Mouse (Mus musculus) gastrocnemius, adult 2 months (tissue): ENCODE data around the gene Tinagl1. TPM values are rescaled to one million over a fixed set of nuclear protein-coding genes. Genes with fewer than 3 reads are reported as not detected.

ENCODE experiments used
- DNase-seq: peaks from one replicate; pipeline ENCODE4 v3.0.0; 2022
- H3K27ac ChIP-seq: fragments of 200-600 bp; 2 replicates; pipeline ENCODE4 v1.8.1; 2022; ENCODE audit warnings: mild to moderate bottlenecking
- H3K4me3 ChIP-seq: fragments of 200-600 bp; 2 replicates; pipeline ENCODE4 v1.8.1; 2022; ENCODE audit warnings: mild to moderate bottlenecking, moderate library complexity
- CTCF ChIP-seq: fragments of 200-600 bp; IDR thresholded peaks from 2 replicates; pipeline ENCODE4 v1.8.1; 2022; ENCODE audit warnings: antibody characterized with exemption, mild to moderate bottlenecking, moderate library complexity
- intact Hi-C: fragments of 180-260 bp; cut with DNase I; formaldehyde crosslinking; loops from one replicate; pipeline ENCODE4 v1.15.1; 2025
- total RNA-seq, 2 experiments: library from RNA; stranded (reverse); gene quantifications; 2 replicates each; pipeline ENCODE4 v1.2.3; 2021

The Tinagl1 gene
- total RNA-seq, 2 experiments from 2014 or later, result 18.7 to 45.2 TPM

DNA sequence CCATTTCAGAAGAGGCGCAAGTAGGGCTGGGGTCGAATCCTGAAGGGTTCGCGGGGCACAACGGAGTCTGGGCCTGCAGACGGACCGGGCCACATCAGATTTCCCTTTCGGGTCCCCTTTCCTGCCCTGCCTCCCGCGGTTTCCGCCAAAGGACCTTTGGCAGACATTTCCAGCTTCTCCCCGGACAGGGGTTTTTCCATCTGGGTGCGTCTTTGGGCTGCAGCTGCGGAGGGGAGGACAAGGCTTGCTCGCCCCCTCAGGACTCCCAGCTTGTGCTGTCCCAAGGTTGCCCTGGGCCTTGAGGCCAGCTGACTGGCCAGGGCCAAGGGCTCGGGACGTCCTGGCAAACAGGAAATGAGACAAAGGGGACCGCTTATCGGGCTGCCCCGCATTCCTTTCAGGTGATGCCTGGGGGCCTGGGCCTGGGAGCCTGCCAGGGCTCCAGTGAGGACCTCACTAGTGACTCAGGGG lies 11.5 kb downstream of the Tinagl1 start:
- Histone ChIP-seq H3K27ac (peak overlapping the region; percentile 80), H3K4me3 (peak overlapping the region; percentile 59)
- no peak for TF ChIP-seq CTCF
- DNase-seq, result peak; percentile 57
- intact Hi-C loops, result no loop called here

DNA sequence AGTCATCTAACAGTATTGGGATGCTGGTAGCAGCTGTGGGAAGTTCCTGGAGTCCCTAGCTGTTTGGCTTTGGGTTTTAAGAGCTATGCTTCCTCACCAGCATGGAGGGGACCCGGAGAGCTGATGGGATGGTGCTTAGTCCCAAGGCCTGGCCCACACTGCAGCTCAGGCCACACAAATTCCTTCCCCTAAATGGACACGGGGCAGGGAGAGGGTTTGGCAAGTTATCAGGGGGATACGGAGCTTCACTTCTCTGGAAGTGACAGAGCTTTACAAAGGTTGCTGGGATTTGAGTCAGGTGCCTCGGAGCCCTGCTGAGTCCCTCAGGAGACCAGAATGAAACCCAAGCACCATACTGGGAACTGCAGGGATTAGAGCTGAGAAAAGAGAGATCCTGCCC lies 13.6 kb downstream of the Tinagl1 start:
- intact Hi-C loops, result no loop called here
- DNase-seq, result no peak
- H3K4me3 ChIP-seq, result no peak overlapping the region
- peak overlapping the region; percentile 35 for H3K27ac ChIP-seq
- TF ChIP-seq CTCF, result no peak

DNA sequence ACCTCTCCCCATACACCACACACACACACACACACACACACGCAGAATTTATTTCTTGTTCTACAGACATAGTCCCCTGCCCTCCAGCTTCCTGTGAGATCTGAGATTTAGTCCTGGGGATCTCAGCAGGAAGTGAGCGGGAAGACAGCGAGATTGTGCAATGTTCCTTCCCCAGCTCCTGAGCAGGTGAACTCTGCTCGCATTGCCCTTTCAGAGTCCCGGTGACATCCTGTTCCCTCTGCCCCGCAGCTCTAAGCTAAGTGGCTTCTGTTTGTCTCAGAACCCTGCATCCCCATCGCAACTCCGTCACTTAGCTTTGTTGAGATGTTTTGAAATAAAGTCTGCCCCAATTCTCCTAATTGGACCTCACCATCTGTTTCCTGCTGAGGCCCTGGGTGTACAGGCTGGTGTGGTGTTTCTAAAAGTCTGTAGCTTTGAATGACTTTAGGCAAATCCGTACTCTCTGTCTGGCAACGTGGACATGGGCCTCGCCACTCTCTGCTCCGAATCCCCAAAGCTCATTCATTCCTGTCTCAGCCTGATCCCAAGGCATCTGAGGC lies 18.0 kb downstream of the Tinagl1 start:
- H3K4me3 ChIP-seq, result no peak overlapping the region
- intact Hi-C loops, result no loop called here
- no peak for TF ChIP-seq CTCF
- no peak overlapping the region for H3K27ac ChIP-seq
- no peak for DNase-seq

- Histone ChIP-seq H3K27ac (no peak overlapping the region), H3K4me3 (no peak overlapping the region)
- intact Hi-C loops, result no loop called here
- no peak for TF ChIP-seq CTCF
- no peak for DNase-seq
Measured at GRCm38 (mm10) chr4:130154250-130154649, 20.7 kb downstream of the Tinagl1 start.

DNA sequence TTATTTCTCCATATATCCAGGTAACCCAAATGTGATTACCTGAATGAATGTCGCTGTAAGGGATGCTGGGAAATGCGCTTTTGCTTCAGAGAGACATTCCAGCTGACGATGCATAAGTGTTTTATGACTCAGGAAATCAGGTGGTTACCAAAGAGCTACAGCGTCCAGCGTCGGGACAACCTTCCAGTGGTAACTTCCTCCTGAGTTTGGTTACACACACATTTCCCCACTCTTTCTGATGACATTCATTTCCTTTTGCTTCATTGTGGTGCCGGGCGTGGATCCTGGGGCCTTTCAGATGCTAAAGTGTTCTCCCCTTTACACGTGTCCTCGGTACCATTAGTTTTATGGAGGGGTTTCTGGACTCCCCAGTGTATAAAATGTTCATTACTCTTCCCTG lies 26.5 kb downstream of the Tinagl1 start:
- intact Hi-C loops, result no loop called here
- no peak for DNase-seq
- no peak overlapping the region for H3K27ac ChIP-seq
- TF ChIP-seq CTCF, result no peak
- H3K4me3 ChIP-seq, result no peak overlapping the region

- no peak for TF ChIP-seq CTCF
- H3K27ac ChIP-seq, result no peak overlapping the region
- no peak for DNase-seq
- intact Hi-C loops, result no loop called here
- no peak overlapping the region for H3K4me3 ChIP-seq
Measured at GRCm38 (mm10) chr4:130141786-130142185, 33.1 kb downstream of the Tinagl1 start.

- TF ChIP-seq CTCF, result no peak
- Histone ChIP-seq H3K27ac (no peak overlapping the region), H3K4me3 (no peak overlapping the region)
- intact Hi-C loops, result no loop called here
- DNase-seq, result no peak
Measured at GRCm38 (mm10) chr4:130140992-130141402, 33.9 kb downstream of the Tinagl1 start.

DNA sequence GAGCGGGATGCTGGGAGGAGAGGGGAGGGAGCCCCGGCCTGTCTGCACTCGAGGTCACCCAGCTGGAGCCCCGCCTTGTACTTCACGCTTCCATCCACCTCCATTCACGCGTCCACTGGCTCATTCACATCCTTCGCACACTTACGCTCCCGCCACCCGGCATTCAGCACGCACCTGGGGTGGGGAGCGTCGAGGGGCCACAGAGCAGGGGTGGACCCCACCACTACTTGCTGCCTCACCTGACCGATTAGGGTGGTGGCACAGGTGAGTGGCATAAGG lies 35.8 kb downstream of the Tinagl1 start, which contains the start of gene Hcrtr1:
Gene Hcrtr1, minus strand, starts transcription at position 146 of the 279 bp plus-strand sequence.
- intact Hi-C loops, result no loop called here
- TF ChIP-seq CTCF, result no peak
- H3K4me3 ChIP-seq, result peak within 1 kb of the TSS; percentile 60

GRCm38 (mm10) chr4:130138441-130139213 lies 36.3 kb downstream of the Tinagl1 start:
- TF ChIP-seq CTCF, result no peak; the same call in none of the 2 replicates
- peak overlapping the region; percentile 60 for H3K4me3 ChIP-seq

More for the DNA sequence above, 35.8 kb downstream of the Tinagl1 start, which contains the start of gene Hcrtr1:
- DNase-seq, result no peak
- H3K27ac ChIP-seq, result 0 out of 2 replicates have a peak within 1 kb of the TSS, but pooled peaks have one; percentile 24

GRCm38 (mm10) chr4:130133399-130133798 lies 41.5 kb downstream of the Tinagl1 start:
- Histone ChIP-seq H3K4me3 (no peak overlapping the region), H3K27ac (no peak overlapping the region)
- DNase-seq, result no peak
- TF ChIP-seq CTCF, result no peak
- intact Hi-C loops, result no loop called here

More at GRCm38 (mm10) chr4:130138441-130139213, 36.3 kb downstream of the Tinagl1 start:
- intact Hi-C loops, result loop anchor here (1.0 kb wide), 1 partner anchor 51 kb away; no protein-coding TSS in a partner anchor
- 0 out of 2 replicates have a peak overlapping the region, but pooled peaks have one; percentile 24 for H3K27ac ChIP-seq
- peak; percentile 75 for DNase-seq

- no peak for DNase-seq
- H3K27ac ChIP-seq, result no peak overlapping the region
- intact Hi-C loops, result no loop called here
- TF ChIP-seq CTCF, result no peak
- no peak overlapping the region for H3K4me3 ChIP-seq
Measured at GRCm38 (mm10) chr4:130131448-130132105, 43.3 kb downstream of the Tinagl1 start.

DNA sequence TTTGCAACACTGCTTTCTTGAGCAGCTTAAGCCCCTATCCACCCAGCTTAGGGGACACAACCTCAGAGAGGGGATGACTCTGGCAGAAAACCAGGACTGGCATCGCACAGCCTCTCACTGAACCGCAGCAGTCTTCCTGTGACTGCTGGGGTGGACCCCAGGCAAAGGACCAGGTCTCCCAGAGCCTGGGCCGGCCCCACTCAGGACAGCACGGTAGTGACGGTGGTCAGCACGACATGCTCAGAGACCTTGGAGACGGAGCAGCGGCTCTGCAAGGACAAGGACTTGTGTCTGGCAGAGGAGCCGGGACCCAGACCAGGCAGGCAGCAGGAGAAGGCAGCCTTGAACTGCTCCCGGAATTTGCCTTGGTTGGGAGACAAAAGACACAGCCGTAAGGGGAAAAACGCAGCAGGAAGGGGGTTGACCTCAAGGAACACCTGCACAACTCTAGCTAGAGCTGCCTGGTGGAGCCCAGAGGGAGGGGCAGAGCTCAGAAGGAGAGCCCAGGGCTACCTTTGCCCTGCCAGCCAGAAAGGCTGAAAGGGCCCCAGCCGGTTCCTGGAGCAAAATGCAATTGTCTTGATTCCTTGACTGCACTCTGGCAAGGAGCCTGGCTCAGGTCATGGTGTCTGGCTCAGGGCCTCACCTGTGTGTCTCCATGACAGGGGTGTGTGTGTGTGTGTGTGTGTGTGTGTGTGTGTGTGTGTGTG lies 44.1 kb downstream of the Tinagl1 start:
- no peak for DNase-seq
- H3K27ac ChIP-seq, result no peak overlapping the region
- no peak overlapping the region for H3K4me3 ChIP-seq
- intact Hi-C loops, result no loop called here
- no peak for TF ChIP-seq CTCF
